Mouse (Mus musculus) hindbrain, embryonic 12.5 days (tissue): ENCODE measurements at regions not wholly inside any gene's neighbourhood (a gene's known extent, or its start where the extent isn't known, plus 50 kb on each side); places are given as distances from the start of the nearest gene placed in this dataset.

ENCODE experiments used
- ATAC-seq: fragments of 200-750 bp; cut with Nextera tagmentation; 2 replicates; pipeline ENCODE4 v1.8.0; 2017; ENCODE audit warnings: moderate TSS enrichment; ENCODE audit not compliant: low FRiP score
- H3K27ac ChIP-seq: fragments of 300-500 bp; sonication (generic); 2 replicates; pipeline ENCODE4 v1.5.1; 2016; ENCODE audit warnings: mild to moderate bottlenecking
- H3K27me3 ChIP-seq: fragments of 300-500 bp; sonication (generic); 2 replicates; pipeline ENCODE4 v1.6.1; 2016; ENCODE audit warnings: mild to moderate bottlenecking
- H3K36me3 ChIP-seq: fragments of 300-500 bp; sonication (generic); 2 replicates; pipeline ENCODE4 v1.6.1; 2016; ENCODE audit warnings: mild to moderate bottlenecking
- H3K4me1 ChIP-seq: fragments of 300-500 bp; sonication (generic); 2 replicates; pipeline ENCODE4 v1.6.1; 2016
- H3K4me2 ChIP-seq: fragments of 300-500 bp; sonication (generic); replicated peaks from 2 replicates; pipeline ENCODE4 v1.6.1; 2016; ENCODE audit warnings: mild to moderate bottlenecking
- H3K4me3 ChIP-seq: fragments of 300-500 bp; sonication (generic); 2 replicates; pipeline ENCODE4 v1.5.1; 2016; ENCODE audit warnings: mild to moderate bottlenecking
- H3K9ac ChIP-seq: fragments of 300-500 bp; sonication (generic); 2 replicates; pipeline ENCODE4 v1.6.1; 2016; ENCODE audit warnings: mild to moderate bottlenecking, moderate library complexity
- H3K9me3 ChIP-seq: fragments of 300-500 bp; sonication (generic); replicated peaks from 2 replicates; pipeline ENCODE4 v1.6.1; 2016; ENCODE audit warnings: mild to moderate bottlenecking
- WGBS: fragments of 180-500 bp; shearing (Covaris S2); methylation state at CpG from one replicate; pipeline ENCODE4 v1.1.7; 2016; 5-methylcytosine and 5-hydroxymethylcytosine counted together

GRCm38 (mm10) chr10:92163851-92164647 lies 558.2 kb downstream of the Nedd1 start:
- Histone ChIP-seq H3K36me3 (no peaks in the 10 kb centered on the region), H3K4me2 (peak overlapping the region; percentile 60), H3K9me3 (no peaks in the 10 kb centered on the region), H3K27me3 (peaks cover 5% of the 10 kb centered on the region; the same call in 1 of the 2 replicates), H3K9ac (peak overlapping the region; percentile 82), H3K4me1 (no peaks in the 10 kb centered on the region), H3K4me3 (peak overlapping the region; percentile 61), H3K27ac (peak overlapping the region; percentile 96)
- no peak for ATAC-seq
- 35% methylated on average over 12 of the region's 12 CpGs for WGBS

- Histone ChIP-seq H3K27me3 (peaks cover 5% of the 10 kb centered on the region; the same call in 1 of the 2 replicates), H3K9ac (peak overlapping the region; percentile 82), H3K4me2 (peak overlapping the region; percentile 60), H3K9me3 (no peaks in the 10 kb centered on the region), H3K27ac (peak overlapping the region; percentile 96), H3K4me3 (peak overlapping the region; percentile 61), H3K4me1 (no peaks in the 10 kb centered on the region), H3K36me3 (no peaks in the 10 kb centered on the region)
- peak; percentile 36 for ATAC-seq
- 4% methylated on average over 7 of the region's 7 CpGs for WGBS
These were observed 559.1 kb downstream of the Nedd1 start for GRCm38 (mm10) chr10:92163071-92163504.

GRCm38 (mm10) chr10:92162473-92163011 lies 559.7 kb downstream of the Nedd1 start:
- peaks cover 5% of the 10 kb centered on the region; the same call in 1 of the 2 replicates for H3K27me3 ChIP-seq
- H3K4me3 ChIP-seq = peak overlapping the region; percentile 61
- no peaks in the 10 kb centered on the region for H3K36me3 ChIP-seq
- ATAC-seq = peak; percentile 55
- H3K4me1 ChIP-seq = 0 out of 2 replicates have a peak, but pooled peaks cover under 1% of the 10 kb centered on the region
- H3K9me3 ChIP-seq = no peaks in the 10 kb centered on the region
- WGBS = 1% methylated on average over 29 of the region's 29 CpGs
- peak overlapping the region; percentile 60 for H3K4me2 ChIP-seq
- peak overlapping the region; percentile 96 for H3K27ac ChIP-seq
- peak overlapping the region; percentile 82 for H3K9ac ChIP-seq

- Histone ChIP-seq H3K9ac (peak overlapping the region; percentile 65), H3K27ac (peak overlapping the region; percentile 80), H3K9me3 (no peaks in the 10 kb centered on the region), H3K27me3 (no peaks in the 10 kb centered on the region), H3K4me3 (peak overlapping the region; percentile 43), H3K36me3 (no peaks in the 10 kb centered on the region), H3K4me1 (0 out of 2 replicates have a peak, but pooled peaks cover 3% of the 10 kb centered on the region), H3K4me2 (peak overlapping the region; percentile 53)
- 7% methylated on average over 9 of the region's 9 CpGs for WGBS
- no peak for ATAC-seq
These were observed 560.7 kb downstream of the Nedd1 start for GRCm38 (mm10) chr10:92161501-92161900.

- peaks cover 5% of the 10 kb centered on the region; the same call in 1 of the 2 replicates for H3K36me3 ChIP-seq
- 86% methylated on average over 3 of the region's 3 CpGs for WGBS
- no peaks in the 10 kb centered on the region for H3K9me3 ChIP-seq
- ATAC-seq = no peak
- H3K9ac ChIP-seq = no peak overlapping the region
- no peak overlapping the region for H3K4me2 ChIP-seq
- H3K27me3 ChIP-seq = no peaks in the 10 kb centered on the region
- H3K4me3 ChIP-seq = no peak overlapping the region
- no peak overlapping the region for H3K27ac ChIP-seq
- no peaks in the 10 kb centered on the region for H3K4me1 ChIP-seq
These were observed 576.0 kb downstream of the Nedd1 start for GRCm38 (mm10) chr10:92146263-92146662.

GRCm38 (mm10) chr10:92135521-92135920 lies 586.7 kb downstream of the Nedd1 start:
- no peaks in the 10 kb centered on the region for H3K4me1 ChIP-seq
- no peak for ATAC-seq
- H3K27ac ChIP-seq = no peak overlapping the region
- H3K9me3 ChIP-seq = no peaks in the 10 kb centered on the region
- no peak overlapping the region for H3K4me3 ChIP-seq
- WGBS = 86% methylated on average over 5 of the region's 5 CpGs
- no peaks in the 10 kb centered on the region for H3K27me3 ChIP-seq
- H3K4me2 ChIP-seq = no peak overlapping the region
- no peak overlapping the region for H3K9ac ChIP-seq
- H3K36me3 ChIP-seq = peaks cover 37% of the 10 kb centered on the region

- H3K9me3 ChIP-seq = no peaks in the 10 kb centered on the region
- no peak overlapping the region for H3K27ac ChIP-seq
- H3K9ac ChIP-seq = no peak overlapping the region
- H3K4me2 ChIP-seq = no peak overlapping the region
- H3K4me3 ChIP-seq = no peak overlapping the region
- H3K36me3 ChIP-seq = peaks cover 11% of the 10 kb centered on the region; the same call in 1 of the 2 replicates
- 20% methylated on average over 2 of the region's 2 CpGs for WGBS
- ATAC-seq = no peak
- H3K27me3 ChIP-seq = no peaks in the 10 kb centered on the region
- H3K4me1 ChIP-seq = no peaks in the 10 kb centered on the region
These were observed 609.4 kb downstream of the Nedd1 start for GRCm38 (mm10) chr10:92112790-92113189.

- 81% methylated on average over 6 of the region's 6 CpGs for WGBS
- no peak for ATAC-seq
These were observed 615.9 kb downstream of the Nedd1 start for GRCm38 (mm10) chr10:92106331-92106730.

GRCm38 (mm10) chr10:92103887-92104286 lies 618.3 kb downstream of the Nedd1 start:
- ATAC-seq = 0 out of 2 replicates have a peak, but pooled peaks have one; percentile 19
- H3K4me1 ChIP-seq = peaks cover 12% of the 10 kb centered on the region
- H3K4me3 ChIP-seq = no peak overlapping the region
- no peak overlapping the region for H3K9ac ChIP-seq
- peak overlapping the region; percentile 71 for H3K27ac ChIP-seq
- no peaks in the 10 kb centered on the region for H3K27me3 ChIP-seq
- no peak overlapping the region for H3K4me2 ChIP-seq
- H3K9me3 ChIP-seq = no peaks in the 10 kb centered on the region
- 54% methylated on average over 9 of the region's 9 CpGs for WGBS
- H3K36me3 ChIP-seq = 0 out of 2 replicates have a peak, but pooled peaks cover under 1% of the 10 kb centered on the region

More at GRCm38 (mm10) chr10:92106331-92106730, 615.9 kb downstream of the Nedd1 start:
- Histone ChIP-seq H3K36me3 (peaks cover 8% of the 10 kb centered on the region; the same call in 1 of the 2 replicates), H3K4me1 (peaks cover 12% of the 10 kb centered on the region), H3K4me3 (no peak overlapping the region), H3K27ac (no peak overlapping the region), H3K9ac (no peak overlapping the region), H3K9me3 (no peaks in the 10 kb centered on the region), H3K4me2 (no peak overlapping the region), H3K27me3 (no peaks in the 10 kb centered on the region)

GRCm38 (mm10) chr10:92102755-92103154 lies 619.5 kb downstream of the Nedd1 start:
- H3K4me2 ChIP-seq = no peak overlapping the region
- H3K27me3 ChIP-seq = no peaks in the 10 kb centered on the region
- H3K36me3 ChIP-seq = no peaks in the 10 kb centered on the region
- ATAC-seq = peak; percentile 76
- H3K27ac ChIP-seq = peak overlapping the region; percentile 52; the same call in 1 of the 2 replicates
- H3K4me3 ChIP-seq = no peak overlapping the region
- H3K9me3 ChIP-seq = no peaks in the 10 kb centered on the region
- 48% methylated on average over 4 of the region's 4 CpGs for WGBS
- H3K9ac ChIP-seq = no peak overlapping the region
- peaks cover 12% of the 10 kb centered on the region for H3K4me1 ChIP-seq

- no peaks in the 10 kb centered on the region for H3K9me3 ChIP-seq
- H3K27ac ChIP-seq = no peak overlapping the region
- H3K4me1 ChIP-seq = peaks cover 4% of the 10 kb centered on the region; the same call in 1 of the 2 replicates
- H3K4me2 ChIP-seq = no peak overlapping the region
- no peaks in the 10 kb centered on the region for H3K27me3 ChIP-seq
- WGBS = 24% methylated on average over 6 of the region's 7 CpGs
- 0 out of 2 replicates have a peak, but pooled peaks cover 4% of the 10 kb centered on the region for H3K36me3 ChIP-seq
- no peak for ATAC-seq
- no peak overlapping the region for H3K4me3 ChIP-seq
- H3K9ac ChIP-seq = no peak overlapping the region
These were observed 624.7 kb downstream of the Nedd1 start for GRCm38 (mm10) chr10:92097562-92097961.

- H3K36me3 ChIP-seq = 0 out of 2 replicates have a peak, but pooled peaks cover 4% of the 10 kb centered on the region
- no peak overlapping the region for H3K4me2 ChIP-seq
- H3K4me3 ChIP-seq = no peak overlapping the region
- H3K4me1 ChIP-seq = 0 out of 2 replicates have a peak, but pooled peaks cover 3% of the 10 kb centered on the region
- no peak for ATAC-seq
- 71% methylated on average over 4 of the region's 4 CpGs for WGBS
- no peak overlapping the region for H3K9ac ChIP-seq
- no peaks in the 10 kb centered on the region for H3K9me3 ChIP-seq
- H3K27me3 ChIP-seq = no peaks in the 10 kb centered on the region
- no peak overlapping the region for H3K27ac ChIP-seq
These were observed 625.1 kb downstream of the Nedd1 start for GRCm38 (mm10) chr10:92097081-92097480.
